Mouse (Mus musculus) macrophage (primary cell): Measurements from ENCODE around the gene Rab32. TPM values are rescaled to one million over a fixed set of nuclear protein-coding genes. Genes with fewer than 3 reads are reported as not detected.

Experiments
- polyA plus RNA-seq: library from polyadenylated mRNA; stranded (reverse); fragments of 250-400 nt; gene quantifications from 3 replicates; pipeline ENCODE4 v1.2.4, GENCODE M21; 2018; ENCODE audit warnings: inconsistent platforms

The Rab32 gene
- polyA plus RNA-seq, 1 experiment from 2014 or later: 48.0 TPM

Other genes with a start within 250 kb of the Rab32 start
- gene Adgb, start 85.9 kb downstream of the Rab32 start, polyA plus RNA-seq: 0.26 to 1.7 TPM (median 0.28 TPM) in 3 replicates
- not detected in 3 replicates for gene Gm10944, start 123.1 kb upstream of the Rab32 start, polyA plus RNA-seq